Mouse (Mus musculus): ENCODE data around the gene Prkg2.

- TF ChIP-seq CTCF (IDR thresholded peaks at IDR 0.05; ENCODE audit: low read depth, low read length) (no peak), POLR2A (IDR thresholded peaks at IDR 0.05; ENCODE audit: extremely low read depth, insufficient read depth, low read length) (no peak)
Observed at GRCm38 (mm10) chr5:98937879-98938278, 99.3 kb downstream of the Prkg2 start.

Data from liver, adult 2 months (tissue).